Mouse (Mus musculus): Measurements from ENCODE around the gene Edf1.
A peak's percentile ranks its signal among the peaks of the same experiment; 100 is the strongest.

Edf1 gene

GRCm38 (mm10) chr2:25581901-25582301, 24.3 kb downstream of the Edf1 start:
- DNase-seq (ENCODE audit: low read depth, low spot score), result no peak

- DNase-seq (ENCODE audit: low read depth, low spot score), result no peak
Observed at GRCm38 (mm10) chr2:25582466-25583119, 24.9 kb downstream of the Edf1 start.

- no peak for DNase-seq (ENCODE audit: low read depth, low spot score)
Observed at GRCm38 (mm10) chr2:25583120-25583481, 25.5 kb downstream of the Edf1 start.

- no peak for DNase-seq (ENCODE audit: low read depth, low spot score)
Observed at GRCm38 (mm10) chr2:25583571-25583970, 25.9 kb downstream of the Edf1 start.

GRCm38 (mm10) chr2:25584152-25584551, 26.5 kb downstream of the Edf1 start:
- no peak for DNase-seq (ENCODE audit: low read depth, low spot score)

- DNase-seq (ENCODE audit: low read depth, low spot score), result no peak
Observed at GRCm38 (mm10) chr2:25584856-25585255, 27.2 kb downstream of the Edf1 start.

- no peak for DNase-seq (ENCODE audit: low read depth, low spot score)
Observed at GRCm38 (mm10) chr2:25585601-25586000, 28.0 kb downstream of the Edf1 start.

GRCm38 (mm10) chr2:25587290-25587689, 29.6 kb downstream of the Edf1 start:
- DNase-seq (ENCODE audit: low read depth, low spot score), result no peak

- DNase-seq (ENCODE audit: low read depth, low spot score), result no peak
Observed at GRCm38 (mm10) chr2:25588227-25588907, 30.7 kb downstream of the Edf1 start.

- no peak for DNase-seq (ENCODE audit: low read depth, low spot score)
Observed at GRCm38 (mm10) chr2:25591863-25592262, 34.2 kb downstream of the Edf1 start.

GRCm38 (mm10) chr2:25596765-25597510, 39.3 kb downstream of the Edf1 start:
- no peak for DNase-seq (ENCODE audit: low read depth, low spot score)

- no peak for DNase-seq (ENCODE audit: low read depth, low spot score)
Observed at GRCm38 (mm10) chr2:25598749-25599148, 41.1 kb downstream of the Edf1 start.

- DNase-seq (ENCODE audit: low read depth, low spot score), result no peak
Observed at GRCm38 (mm10) chr2:25600037-25600436, 42.4 kb downstream of the Edf1 start.

GRCm38 (mm10) chr2:25602526-25602925, 44.9 kb downstream of the Edf1 start:
- DNase-seq (ENCODE audit: low read depth, low spot score), result no peak

- DNase-seq (ENCODE audit: low read depth, low spot score), result peak; percentile 77
Observed at GRCm38 (mm10) chr2:25607761-25608622, 50.3 kb downstream of the Edf1 start, which contains the start of gene Rabl6. TSS of gene Rabl6 (minus strand) at chr2:25608521.

GRCm38 (mm10) chr2:25608671-25609070, 51.0 kb downstream of the Edf1 start:
- DNase-seq (ENCODE audit: low read depth, low spot score), result no peak

Measured in c-Kit-negative CD71-positive TER-119-positive erythroid progenitor cells, embryonic 14.5 days (primary cell).